Mouse (Mus musculus) liver, adult (tissue): Measurements from ENCODE around the gene Socs5.
A peak's percentile ranks its signal among the peaks of the same experiment; 100 is the strongest.

Experiments
- GATA4 ChIP-seq: IDR thresholded peaks from 2 replicates; pipeline ENCODE4 v1.6.1; 2014; ENCODE audit warnings: mild to moderate bottlenecking, low read length; ENCODE audit not compliant: insufficient replicate concordance

The Socs5 gene

GRCm38 (mm10) chr17:87143186-87143585, 35.7 kb downstream of the Socs5 start:
- no peak for TF ChIP-seq GATA4

- no peak for TF ChIP-seq GATA4
These were observed 39.0 kb downstream of the Socs5 start for GRCm38 (mm10) chr17:87146415-87147021.

- no peak for TF ChIP-seq GATA4
These were observed 42.3 kb downstream of the Socs5 start for GRCm38 (mm10) chr17:87149762-87150161.

DNA sequence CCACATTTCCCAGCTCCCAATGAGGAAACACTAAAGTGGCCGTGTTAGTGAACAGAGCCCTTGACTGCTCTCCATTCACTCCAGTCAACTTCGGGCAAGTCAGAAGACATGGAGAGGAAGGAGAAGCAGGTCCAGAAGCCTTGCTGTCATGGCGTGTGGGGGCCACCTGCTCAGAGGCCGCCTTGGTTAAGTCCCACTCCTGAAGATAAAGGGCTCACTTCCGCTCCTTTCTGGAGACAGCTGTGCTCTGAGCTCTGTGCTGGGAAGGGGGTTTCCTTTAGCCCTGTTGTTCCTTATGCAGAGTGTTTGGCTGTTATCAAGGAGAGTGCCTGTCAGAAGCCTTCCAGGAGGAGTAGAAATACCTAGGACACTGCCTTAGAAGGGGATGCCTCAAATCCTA, 45.5 kb downstream of the Socs5 start:
- no peak for TF ChIP-seq GATA4

DNA sequence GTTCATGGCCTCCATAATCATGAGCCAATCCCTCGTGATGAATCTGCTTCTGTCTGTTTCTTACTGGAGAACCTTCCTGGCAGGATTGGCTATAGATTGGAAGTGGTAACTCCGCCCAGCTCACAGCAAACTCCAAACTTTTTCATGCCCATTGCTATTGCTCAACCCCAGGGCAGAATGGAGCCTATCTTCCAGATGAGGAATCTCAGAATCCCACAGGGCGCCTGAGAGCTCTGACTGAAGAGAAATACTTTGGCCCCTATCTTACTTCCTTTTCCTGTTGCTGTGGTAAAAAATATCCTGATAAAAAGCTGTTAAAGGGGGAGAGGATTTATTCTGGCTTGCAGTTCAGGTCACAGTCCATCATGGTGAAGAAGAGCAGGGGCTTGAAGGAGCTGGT, 48.2 kb downstream of the Socs5 start:
- TF ChIP-seq GATA4: peak; percentile 14; the same call in 1 of the 2 replicates

- no peak; the same call in 1 of the 2 replicates for TF ChIP-seq GATA4
These were observed 50.3 kb downstream of the Socs5 start for GRCm38 (mm10) chr17:87157739-87158138.

- no peak for TF ChIP-seq GATA4
These were observed 51.1 kb downstream of the Socs5 start for GRCm38 (mm10) chr17:87158597-87158996.

- TF ChIP-seq GATA4: no peak
These were observed 52.8 kb downstream of the Socs5 start for GRCm38 (mm10) chr17:87160270-87160669.

DNA sequence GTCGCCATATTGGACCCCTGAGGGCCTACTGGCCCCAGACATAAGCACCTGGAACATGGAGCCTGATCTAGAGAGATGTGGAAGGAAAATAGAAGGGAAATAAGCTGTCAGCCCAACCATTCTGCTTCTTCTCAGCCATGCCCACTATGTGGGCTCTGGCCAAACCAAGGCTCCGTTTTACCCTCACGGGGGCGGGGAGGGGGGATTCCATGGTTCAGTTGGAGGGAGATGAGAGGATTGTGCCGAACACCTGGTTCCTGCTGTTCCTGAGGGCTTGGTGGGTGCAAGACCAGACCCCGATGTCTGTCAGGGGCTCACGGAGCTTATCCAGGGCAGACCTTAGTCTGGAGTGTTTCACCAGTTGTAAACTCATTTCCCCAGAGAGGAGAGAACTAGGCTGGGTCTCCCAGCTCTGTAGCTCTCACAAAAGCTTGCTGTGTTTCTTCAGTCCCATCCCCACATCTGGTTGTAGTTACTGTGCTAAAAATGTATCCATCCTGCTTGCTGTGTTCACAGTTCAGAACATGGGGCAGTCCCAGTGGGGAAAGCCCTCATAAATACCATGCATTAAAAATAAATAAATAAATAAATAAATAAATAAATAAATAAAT, 56.9 kb downstream of the Socs5 start:
- no peak for TF ChIP-seq GATA4

- TF ChIP-seq GATA4: no peak
These were observed 59.9 kb downstream of the Socs5 start for GRCm38 (mm10) chr17:87167407-87167806.

DNA sequence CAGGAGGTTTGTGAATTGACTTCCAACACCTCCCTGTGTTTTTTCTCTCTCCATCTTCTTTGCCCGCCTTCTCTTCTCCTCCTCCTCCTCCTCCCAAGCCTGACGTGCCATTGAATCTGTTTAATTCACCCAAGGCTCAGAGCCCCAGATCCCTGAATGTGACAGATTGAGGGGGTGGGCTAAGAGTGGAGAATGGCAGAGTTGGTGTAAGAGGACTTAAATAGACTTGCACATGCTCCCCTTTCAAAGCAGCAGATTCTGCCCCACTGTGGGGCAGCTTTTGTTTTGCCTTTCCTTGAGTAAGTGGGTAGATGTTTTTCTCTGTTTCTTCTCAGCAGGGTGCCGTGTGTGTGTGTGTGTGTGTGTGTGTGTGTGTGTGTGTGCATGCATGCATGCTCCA, 61.6 kb downstream of the Socs5 start:
- TF ChIP-seq GATA4: no peak

GRCm38 (mm10) chr17:87170364-87170763, 62.9 kb downstream of the Socs5 start:
- no peak for TF ChIP-seq GATA4

DNA sequence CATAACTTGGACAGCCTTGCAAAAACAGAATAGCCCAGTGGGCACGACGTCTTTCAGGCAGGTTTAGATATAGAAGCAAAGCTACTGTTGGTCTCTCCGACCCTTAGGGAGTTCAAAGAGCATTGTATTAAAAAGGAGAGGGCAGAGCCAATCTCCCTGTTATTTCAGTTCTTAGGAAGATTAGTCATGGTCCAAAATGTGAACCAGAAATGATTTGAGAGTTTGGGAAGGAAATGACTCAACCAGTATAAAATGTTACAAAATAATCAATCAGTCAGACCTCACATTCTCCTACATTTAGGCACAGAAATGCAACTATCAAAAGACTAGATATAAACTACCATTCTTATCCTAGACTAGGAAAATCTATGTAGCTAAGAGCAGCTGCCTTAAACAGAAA, 64.6 kb downstream of the Socs5 start:
- no peak for TF ChIP-seq GATA4

DNA sequence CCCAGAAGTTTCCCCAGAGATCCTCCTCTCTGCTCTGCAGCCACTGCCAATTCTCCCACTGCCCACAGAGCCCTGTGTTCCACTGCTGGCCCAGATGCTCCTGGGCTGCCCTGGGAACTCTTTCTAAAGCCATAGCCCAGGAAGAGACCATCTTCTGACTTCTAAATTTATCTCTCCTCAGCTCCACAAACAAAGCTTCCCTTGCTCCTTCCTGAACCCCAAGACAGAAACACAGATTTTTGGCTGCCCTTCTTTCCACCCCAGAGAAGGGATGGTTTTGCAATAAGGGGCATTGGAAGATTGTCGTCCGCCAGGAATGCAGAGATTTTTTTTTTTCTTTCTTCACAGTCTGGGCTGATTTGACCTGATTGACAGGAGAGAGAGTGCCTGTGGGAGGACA, 66.5 kb downstream of the Socs5 start:
- no peak for TF ChIP-seq GATA4

DNA sequence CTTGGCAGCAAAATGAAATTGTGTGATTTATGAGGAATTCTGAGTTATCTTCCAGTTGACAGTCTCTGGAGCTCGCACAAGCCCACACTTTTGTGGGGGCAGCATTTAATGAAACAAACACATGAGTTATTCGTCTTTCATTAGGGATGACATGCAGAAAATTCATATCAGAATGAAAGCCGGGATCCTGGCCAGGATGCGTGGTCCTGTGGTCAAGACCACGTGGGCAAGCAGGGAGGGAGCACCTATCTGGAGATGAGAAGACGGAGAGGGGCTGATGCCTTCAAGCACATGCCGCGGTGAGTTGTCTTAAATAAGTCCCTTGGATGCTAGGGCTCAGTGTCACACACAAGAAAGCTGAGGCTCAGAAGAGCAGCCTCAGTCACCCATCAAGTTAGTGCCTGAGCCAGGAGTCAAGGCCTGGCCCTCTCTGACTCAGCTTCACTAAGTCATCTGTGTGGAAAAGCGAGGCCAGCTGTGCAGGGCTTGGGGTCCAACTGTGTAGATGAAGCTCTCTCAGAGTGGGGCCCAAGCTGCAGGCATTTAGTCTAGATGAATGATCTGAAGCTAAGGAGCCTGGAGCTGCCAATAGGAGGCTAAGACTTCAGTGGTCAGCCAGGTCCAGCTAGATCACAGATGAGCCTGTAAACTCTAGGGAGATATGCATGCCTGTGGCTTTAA, 67.3 kb downstream of the Socs5 start:
- TF ChIP-seq GATA4: no peak
